Mouse (Mus musculus) ovary, adult 10 weeks (tissue): Measurements from ENCODE around the gene Strip1. TPM values are rescaled to one million over a fixed set of nuclear protein-coding genes. Genes with fewer than 3 reads are reported as not detected.

Experiments used
- polyA plus RNA-seq: library from polyadenylated mRNA; stranded (reverse); fragments of 350-450 nt; fragmentation: Illumina TruSeq; extraction: RNeasy Lipid Tissue Mini Kit (QIAGEN cat#74804); gene quantifications from one replicate; pipeline ENCODE4 v1.2.3, GENCODE M21; 2014

Gene Strip1
- polyA plus RNA-seq, result 5.2 TPM

GRCm38 (mm10) chr3:107631523-107631958 lies at the start of gene Strip1:
Gene Strip1 (minus strand): TSS chr3:107631694.

DNA sequence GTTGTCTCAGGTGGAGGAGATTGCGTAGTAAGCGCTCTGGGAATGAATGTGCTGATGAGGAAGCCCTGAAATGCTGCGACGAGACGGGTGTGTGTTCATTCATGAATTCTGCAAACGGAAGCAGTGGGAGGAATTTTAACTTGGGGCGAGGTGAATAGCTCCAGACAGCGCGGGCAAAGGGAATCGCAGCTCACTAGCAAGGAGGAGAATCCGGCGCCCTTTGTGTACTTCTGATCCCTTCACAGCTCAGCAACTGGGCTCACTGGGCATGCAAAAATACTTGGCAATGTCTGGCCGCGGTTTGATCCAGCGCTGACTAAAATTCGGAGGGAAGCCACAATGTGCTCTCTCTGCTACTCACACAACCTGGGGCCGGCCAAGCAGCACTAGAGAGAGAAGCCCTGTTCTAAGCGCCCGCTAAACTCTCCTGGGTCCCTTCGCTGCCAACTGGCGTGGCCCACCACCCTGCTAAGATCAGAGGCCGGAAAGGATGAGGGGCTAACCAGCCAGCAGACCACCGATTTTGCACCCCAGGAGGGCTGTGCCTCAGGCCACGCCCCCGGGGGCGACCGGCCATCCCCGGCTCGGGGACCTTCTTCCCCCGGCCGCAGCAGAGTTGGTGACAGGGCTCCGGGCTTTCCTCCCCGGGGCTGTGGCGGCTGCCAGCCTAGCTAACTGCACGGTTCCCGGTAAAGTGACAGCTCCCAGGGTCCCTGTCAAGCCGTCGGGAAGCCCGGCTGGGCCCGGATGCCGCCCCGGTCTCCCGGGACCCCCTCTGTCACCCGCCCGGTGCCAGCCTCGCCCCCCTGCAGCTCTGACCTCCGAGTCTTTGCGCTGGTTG lies 592 bp downstream of the Strip1 start, which contains the start of gene Gm10961:
TSS of gene Gm10961 (plus strand) at position 641 of the 841 bp plus-strand sequence.

DNA sequence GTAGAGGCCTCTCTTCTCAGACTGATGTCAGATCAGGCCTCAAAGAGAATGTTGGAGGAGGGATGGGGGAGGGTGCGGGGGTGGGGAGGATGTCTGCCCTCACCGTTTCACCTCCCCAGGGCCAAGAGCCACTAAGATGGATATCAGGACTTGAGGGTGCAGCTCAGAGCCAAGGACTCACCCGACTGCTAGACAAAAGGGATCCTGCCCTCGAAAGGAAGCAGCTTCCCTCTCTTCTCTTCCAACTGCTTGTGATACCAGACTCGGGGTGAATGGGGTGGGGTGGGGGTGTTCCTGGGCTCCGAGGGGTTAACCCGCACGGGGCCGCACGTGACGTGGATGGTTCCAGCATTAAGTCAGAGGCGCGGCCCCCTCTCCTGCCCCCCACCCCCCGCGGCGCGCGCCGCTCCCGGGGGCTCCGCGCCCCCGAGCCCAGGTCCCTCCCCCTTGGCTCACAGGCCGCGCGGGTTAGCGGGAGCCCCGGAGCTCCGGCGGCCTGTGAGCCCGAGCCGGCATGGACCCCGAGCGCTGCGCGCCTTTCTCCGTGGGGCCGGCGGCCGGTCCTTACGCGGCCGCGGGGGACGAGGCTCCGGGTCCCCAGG lies 36.7 kb downstream of the Strip1 start, which contains the start of gene Alx3:
TSS of gene Alx3 (plus strand) at position 370 of the 602 bp plus-strand sequence.

Other genes with a start within 250 kb of the Strip1 start
- not detected for gene Kcnc4, start 172.1 kb downstream of the Strip1 start, polyA plus RNA-seq
- 1.1 TPM for gene Slc6a17, start 113.7 kb downstream of the Strip1 start, polyA plus RNA-seq
- gene Ubl4b, start 76.6 kb downstream of the Strip1 start, polyA plus RNA-seq, result not detected
- not detected for gene Alx3, start 36.7 kb downstream of the Strip1 start, polyA plus RNA-seq
- gene Gm10961, start 372 bp downstream of the Strip1 start, polyA plus RNA-seq, result not detected
- 303 TPM for gene Ahcyl1, start 64.9 kb upstream of the Strip1 start, polyA plus RNA-seq
- gene Csf1, start 128.8 kb upstream of the Strip1 start, polyA plus RNA-seq, result 10.7 TPM
- 0.31 TPM for gene Eps8l3, start 245.5 kb upstream of the Strip1 start, polyA plus RNA-seq